Mouse (Mus musculus) thymus, postnatal 36 days (tissue): Measurements from ENCODE around the gene Cyth2.

Experiments
- DNase-seq, 2 experiments: peaks; one replicate each; pipeline ENCODE4 v3.0.0; 2022; ENCODE audit warnings: mixed read lengths in 2 of 2

Cyth2 gene

GRCm38 (mm10) chr7:45809276-45810075 lies 4.9 kb downstream of the Cyth2 start:
- no peak for DNase-seq

- DNase-seq, result no peak
Measured at GRCm38 (mm10) chr7:45808471-45808870, 5.9 kb downstream of the Cyth2 start.

- no peak for DNase-seq
Measured at GRCm38 (mm10) chr7:45805941-45806340, 8.4 kb downstream of the Cyth2 start.

- no peak for DNase-seq
Measured at GRCm38 (mm10) chr7:45802551-45802950, 11.8 kb downstream of the Cyth2 start.

- DNase-seq, result peak; percentile 85 to 91
Measured at GRCm38 (mm10) chr7:45801348-45801747, 13.0 kb downstream of the Cyth2 start.

- peak; percentile 31 to 50 for DNase-seq
Measured at GRCm38 (mm10) chr7:45800546-45801204, 13.7 kb downstream of the Cyth2 start.

GRCm38 (mm10) chr7:45800001-45800400 lies 14.4 kb downstream of the Cyth2 start:
- DNase-seq, result no peak

DNA sequence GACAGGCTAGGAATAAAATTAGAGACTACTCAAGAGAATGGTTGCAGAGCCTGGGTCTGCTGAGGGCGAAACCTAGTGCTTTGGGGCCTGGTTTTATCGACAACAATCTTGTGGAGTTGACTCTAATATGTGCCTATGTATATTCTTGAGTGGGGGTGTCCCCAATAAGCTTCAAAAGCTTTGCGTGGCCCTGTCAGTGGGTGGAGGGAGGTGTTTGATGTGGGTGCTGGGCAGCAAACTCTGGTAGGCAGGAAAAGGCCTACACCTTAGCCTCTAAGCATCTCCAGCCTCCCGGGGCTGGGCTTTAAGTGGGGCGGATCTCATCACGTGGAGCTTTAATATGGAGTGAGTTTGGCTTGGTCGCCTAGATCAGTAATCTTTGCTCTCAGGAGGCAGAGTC lies 15.4 kb downstream of the Cyth2 start:
- DNase-seq, result no peak

GRCm38 (mm10) chr7:45798511-45798836 lies 15.9 kb downstream of the Cyth2 start:
- DNase-seq, result peak in 1 of 2 experiments; percentile 33

DNA sequence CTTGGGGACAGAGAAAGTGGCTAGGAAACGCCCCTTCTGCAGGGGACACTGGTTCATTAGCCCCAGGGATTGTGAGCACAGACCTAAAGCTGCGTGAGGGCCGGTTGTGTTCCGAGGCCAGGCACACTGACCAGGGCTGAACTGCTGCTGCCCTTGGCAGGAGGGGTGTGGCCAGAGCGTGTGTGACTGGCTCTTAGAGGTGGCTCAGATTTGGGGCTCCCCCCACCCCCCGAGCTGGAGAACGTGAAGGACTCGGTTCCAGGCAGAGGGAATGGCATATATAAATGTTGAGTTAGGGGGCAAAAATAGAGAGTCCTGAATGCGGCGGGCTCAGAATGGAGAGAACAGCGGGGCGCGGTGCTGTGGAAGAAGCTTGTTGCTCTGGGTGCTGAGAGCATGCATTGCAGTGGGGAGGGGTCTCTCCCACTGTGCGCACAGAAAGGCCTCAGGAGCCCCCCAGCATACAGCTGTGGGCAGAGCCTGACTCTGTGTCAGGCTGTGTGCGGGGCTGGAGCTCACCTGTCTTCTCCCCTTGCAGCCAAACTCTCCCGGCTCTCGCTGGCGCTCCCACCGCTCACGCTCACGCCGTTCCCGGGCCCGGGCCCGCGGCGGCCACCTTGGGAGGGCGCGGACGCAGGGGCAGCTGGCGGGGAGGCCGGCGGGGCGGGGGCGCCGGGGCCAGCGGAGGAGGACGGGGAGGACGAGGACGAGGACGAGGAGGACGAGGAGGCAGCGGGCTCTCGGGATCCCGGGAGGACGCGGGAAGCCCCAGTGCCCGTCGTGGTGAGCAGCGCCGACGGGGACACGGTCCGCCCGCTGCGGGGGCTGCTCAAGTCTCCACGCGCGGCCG lies 16.5 kb downstream of the Cyth2 start:
- DNase-seq, result no peak

DNA sequence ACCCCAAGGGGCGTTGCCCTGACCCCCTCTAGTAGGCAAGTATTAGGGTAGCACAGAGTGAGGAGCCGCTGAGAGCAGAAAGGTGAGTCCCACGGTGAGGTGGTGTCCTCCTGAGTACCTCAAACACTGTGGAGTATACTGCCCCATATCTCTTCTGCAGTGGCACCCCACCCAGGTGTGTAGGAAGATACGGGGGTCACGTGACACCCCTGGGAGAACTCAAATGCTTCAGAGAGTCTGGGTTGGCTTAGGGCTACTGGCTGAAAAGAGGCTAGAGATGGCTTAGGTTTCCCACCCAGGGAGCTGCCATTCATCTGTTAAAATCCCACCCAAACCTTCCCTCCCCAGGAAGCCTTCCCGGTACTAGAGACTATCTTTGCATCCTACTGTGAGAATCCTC lies 17.4 kb downstream of the Cyth2 start:
- DNase-seq, result no peak

DNA sequence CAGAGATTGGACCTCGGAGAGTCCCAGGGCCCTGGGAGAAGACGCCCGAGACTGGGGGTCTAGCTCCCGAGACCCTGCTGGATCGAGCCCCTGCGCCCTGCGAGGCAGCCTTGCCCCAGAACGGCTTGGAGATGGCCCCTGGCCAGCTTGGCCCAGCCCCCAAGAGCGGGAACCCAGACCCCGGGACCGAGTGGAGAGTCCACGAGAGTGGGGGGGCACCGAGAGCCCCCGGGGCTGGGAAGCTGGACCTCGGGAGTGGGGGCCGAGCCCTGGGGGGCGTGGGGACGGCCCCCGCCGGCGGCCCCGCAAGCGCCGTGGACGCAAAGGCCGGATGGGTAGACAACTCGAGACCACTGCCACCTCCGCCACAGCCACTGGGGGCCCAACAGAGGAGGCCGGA lies 19.4 kb downstream of the Cyth2 start:
- DNase-seq, result no peak

DNA sequence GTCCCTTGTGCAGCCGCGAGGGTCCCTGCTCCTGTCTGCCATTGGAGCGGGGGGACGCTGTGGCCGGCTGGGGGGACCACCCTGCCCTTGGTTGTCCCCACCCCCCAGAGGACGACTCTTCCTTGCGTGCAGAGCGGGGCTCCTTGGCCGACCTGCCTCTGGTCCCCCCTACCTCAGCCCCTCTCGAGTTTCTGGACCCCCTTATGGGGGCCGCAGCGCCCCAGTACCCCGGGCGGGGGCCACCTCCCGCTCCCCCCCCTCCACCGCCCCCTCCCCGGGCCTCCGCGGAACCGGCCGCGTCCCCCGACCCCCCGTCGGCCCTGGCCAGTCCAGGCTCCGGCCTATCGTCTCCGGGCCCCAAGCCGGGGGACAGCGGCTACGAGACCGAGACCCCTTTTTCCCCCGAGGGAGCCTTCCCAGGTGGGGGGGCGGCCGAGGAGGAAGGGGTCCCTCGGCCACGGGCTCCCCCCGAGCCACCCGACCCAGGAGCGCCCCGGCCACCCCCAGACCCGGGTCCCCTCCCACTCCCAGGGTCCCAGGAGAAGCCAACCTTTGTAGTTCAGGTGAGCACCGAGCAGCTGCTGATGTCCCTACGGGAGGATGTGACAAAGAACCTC lies 20.3 kb downstream of the Cyth2 start:
- DNase-seq, result no peak

DNA sequence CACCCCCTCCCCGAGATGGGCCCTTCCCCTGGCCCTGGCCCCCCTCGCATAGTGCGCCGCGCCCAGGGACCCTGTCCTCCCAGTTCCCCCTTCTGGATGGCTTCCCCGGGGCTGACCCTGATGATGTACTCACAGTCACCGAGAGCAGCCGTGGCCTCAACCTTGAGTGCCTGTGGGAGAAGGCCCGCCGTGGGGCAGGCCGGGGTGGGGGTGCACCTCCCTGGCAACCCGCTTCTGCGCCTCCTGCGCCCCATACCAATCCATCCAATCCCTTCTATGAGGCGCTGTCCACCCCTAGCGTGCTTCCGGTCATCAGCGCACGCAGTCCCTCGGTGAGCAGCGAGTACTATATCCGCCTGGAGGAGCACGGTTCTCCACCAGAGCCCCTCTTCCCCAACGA lies 21.1 kb downstream of the Cyth2 start:
- no peak for DNase-seq

DNA sequence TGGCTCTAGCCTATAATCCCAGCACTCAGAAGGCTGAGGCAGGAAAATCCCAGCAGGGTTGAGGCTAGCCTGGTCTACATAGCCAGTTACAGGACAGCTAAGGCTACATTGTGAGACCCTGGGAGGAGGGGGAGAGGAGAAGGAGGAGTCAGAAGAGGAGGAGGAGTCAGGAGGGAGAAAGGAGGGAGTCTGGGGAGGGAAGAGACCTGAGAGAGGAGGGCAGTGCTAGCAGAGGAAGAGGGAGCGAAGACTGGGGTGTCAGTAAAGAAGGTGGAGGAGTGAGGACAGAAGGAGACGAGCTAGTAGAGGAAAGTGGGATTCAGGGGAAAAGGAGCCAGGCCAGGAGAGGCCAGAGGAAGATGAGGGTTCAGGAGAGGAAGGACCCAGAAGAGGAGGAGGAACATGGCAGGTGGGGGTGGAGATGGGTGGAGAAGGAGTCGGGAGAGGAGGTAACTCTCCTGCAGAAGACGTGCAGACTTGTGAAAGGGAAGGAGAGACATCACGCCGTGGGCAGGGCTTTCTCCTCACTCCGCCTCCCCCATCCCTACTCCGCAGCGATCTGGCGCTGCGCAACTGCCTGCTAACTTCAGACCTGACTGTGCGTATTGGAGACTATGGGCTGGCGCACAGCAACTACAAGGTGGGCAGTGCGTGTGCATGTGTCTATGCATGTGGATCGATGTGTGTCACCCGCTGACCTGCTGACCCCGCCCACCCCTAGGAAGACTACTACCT lies 22.5 kb downstream of the Cyth2 start:
- DNase-seq, result no peak

DNA sequence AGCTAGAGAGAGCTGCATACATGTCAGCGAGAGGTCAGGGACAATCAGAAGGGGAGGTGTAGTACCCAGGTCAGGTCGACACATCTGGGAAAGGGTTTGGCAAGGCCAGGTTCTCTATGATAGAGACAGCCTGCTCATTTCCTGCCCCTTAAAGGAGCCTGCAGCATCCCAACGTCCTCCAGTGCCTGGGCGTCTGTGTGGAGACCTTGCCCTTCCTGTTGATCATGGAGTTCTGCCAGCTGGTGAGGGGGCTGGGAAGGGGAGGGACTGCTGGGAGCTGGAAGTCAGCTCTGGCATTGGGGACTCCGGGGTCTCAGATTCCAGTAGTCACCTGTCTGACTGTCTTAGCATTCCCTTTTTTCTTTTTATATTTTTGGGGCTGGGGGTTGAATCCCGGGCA lies 23.7 kb downstream of the Cyth2 start:
- DNase-seq, result no peak

GRCm38 (mm10) chr7:45787642-45788041 lies 26.7 kb downstream of the Cyth2 start:
- no peak for DNase-seq

GRCm38 (mm10) chr7:45786661-45787413 lies 27.5 kb downstream of the Cyth2 start:
- DNase-seq, result no peak

- no peak for DNase-seq
Measured at GRCm38 (mm10) chr7:45786136-45786578, 28.2 kb downstream of the Cyth2 start.

GRCm38 (mm10) chr7:45785388-45786135 lies 28.8 kb downstream of the Cyth2 start:
- no peak for DNase-seq
